Mouse (Mus musculus): ENCODE measurements at regions not wholly inside any gene's neighbourhood (a gene's known extent, or its start where the extent isn't known, plus 50 kb on each side); places are given as distances from the start of the nearest gene placed in this dataset.
"Not testable (repeated sequence)": the region's sequence is repeated elsewhere in the genome, so short reads cannot be mapped to it uniquely, and the experiment has no call there.

GRCm38 (mm10) chr10:119146342-119146741 lies 93.5 kb downstream of the Cand1 start:
- DNase-seq (ENCODE audit: low spot score in 2 of 2), result no peak

- no peak for DNase-seq (ENCODE audit: low spot score in 2 of 2)
Measured at GRCm38 (mm10) chr10:119142866-119143265, 97.0 kb downstream of the Cand1 start.

GRCm38 (mm10) chr10:119142307-119142706 lies 97.5 kb downstream of the Cand1 start:
- DNase-seq (ENCODE audit: low spot score in 2 of 2), result peak; percentile 22 to 52

DNA sequence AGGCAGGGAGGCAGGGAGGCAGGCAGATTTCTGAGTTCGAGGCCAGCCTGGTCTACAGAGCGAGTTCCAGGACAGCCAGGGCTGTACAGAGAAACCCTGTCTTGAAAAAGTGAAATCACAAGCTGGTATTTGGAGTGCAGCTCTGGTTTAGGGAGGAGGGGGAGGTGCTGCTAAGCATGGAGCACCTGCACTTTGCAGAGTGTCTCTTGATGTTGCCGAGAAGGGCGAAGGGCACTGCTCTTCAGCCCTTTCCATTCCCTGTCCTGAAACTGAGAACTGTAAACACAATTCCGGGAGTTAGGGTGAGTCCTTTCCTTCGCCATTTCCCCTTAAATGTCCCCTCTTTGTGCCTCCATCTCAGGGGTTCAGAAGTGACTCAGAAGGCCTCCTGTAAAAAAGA lies 101.6 kb downstream of the Cand1 start:
- DNase-seq (ENCODE audit: low spot score in 2 of 2), result no peak

DNA sequence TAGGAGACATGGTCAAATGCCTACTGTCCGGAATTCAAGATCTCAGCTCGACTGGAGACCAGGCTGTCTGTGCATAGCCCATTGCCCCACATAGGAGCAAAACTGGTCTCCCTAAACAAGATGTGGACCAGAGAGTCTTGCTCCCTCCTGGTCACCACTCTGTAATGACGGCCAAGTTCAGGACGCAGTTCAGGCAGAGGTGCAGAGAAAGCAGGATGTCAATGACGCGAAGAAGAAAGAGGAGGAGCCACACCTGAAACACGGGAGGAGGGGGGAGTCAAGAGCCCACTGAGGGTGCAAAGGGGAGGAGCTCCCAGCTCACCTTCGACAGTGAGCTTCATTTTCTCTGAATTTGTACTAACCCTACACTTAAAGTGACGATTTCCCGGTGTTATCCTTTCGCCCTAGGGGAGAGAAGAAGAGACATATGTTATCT lies 104.3 kb downstream of the Cand1 start:
- DNase-seq (ENCODE audit: low spot score in 2 of 2), result no peak

- DNase-seq (ENCODE audit: low spot score in 2 of 2), result no peak
Measured at GRCm38 (mm10) chr10:119134797-119135488, 104.9 kb downstream of the Cand1 start.

GRCm38 (mm10) chr10:119131977-119132376 lies 107.9 kb downstream of the Cand1 start:
- peak in 1 of 2 experiments; percentile 13 for DNase-seq (ENCODE audit: low spot score in 2 of 2)

DNA sequence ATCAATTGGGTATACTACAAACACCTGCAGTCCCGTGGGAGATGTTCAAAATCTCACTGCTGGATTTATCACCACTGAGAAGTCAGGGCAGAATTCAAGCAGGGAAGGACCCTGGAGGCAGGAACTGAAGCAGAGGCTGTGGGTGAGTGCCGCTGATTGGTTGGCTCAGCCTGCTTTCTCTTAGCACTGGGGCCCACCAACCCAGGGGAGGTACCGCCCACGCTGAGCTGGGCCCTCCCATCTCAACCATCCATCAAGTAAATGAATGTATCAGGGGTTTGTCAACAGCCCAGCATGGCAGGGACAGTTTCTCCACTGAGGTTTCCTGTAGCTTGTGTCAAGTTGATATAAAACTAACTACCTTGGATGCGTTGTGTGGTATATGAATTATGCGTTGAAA lies 109.2 kb downstream of the Cand1 start:
- DNase-seq (ENCODE audit: low spot score in 2 of 2), result no peak

DNA sequence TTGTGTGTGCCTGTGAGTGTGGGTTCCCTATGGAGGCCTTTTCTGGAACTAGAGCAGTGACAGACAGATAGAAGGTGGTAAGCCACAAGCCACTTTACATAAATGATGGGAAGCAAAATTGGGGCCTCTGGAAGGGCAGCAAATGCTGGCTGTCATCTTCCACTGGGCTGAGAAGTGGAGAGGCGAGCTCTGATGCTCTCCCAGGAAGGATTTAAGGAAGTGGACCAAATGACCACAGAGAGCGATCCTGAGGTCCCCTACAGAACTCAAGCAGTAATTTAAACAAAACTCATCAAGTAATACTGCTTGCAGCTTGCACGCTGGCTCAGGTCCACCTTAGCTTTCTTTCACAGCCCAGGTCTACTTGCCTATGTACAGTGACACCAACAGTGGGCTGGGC lies 111.8 kb downstream of the Cand1 start:
- no peak for DNase-seq (ENCODE audit: low spot score in 2 of 2)

- no peak for DNase-seq (ENCODE audit: low spot score in 2 of 2)
Measured at GRCm38 (mm10) chr10:119123517-119123916, 116.3 kb downstream of the Cand1 start.

GRCm38 (mm10) chr10:119122347-119122746 lies 117.5 kb downstream of the Cand1 start:
- DNase-seq (ENCODE audit: low spot score in 2 of 2), result no peak

DNA sequence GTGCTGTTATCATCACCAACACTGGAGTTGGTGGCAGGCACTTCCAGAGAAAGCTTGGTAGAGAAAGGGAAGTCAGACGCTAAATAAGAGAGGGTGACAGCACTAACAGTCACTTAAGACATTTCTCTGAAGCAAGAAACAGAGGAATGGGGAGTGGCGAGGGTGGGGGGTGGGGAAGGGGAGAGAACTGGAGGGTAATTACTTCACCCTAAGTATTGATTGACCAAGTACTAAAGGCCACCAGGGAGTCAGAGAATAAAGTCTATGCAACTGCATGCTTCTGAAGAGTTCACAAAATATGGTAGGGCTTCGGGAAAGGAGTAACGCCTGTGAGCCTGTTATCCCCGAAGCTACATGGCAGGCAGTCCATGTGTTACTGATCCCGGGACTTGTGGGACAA lies 118.3 kb downstream of the Cand1 start:
- no peak for DNase-seq (ENCODE audit: low spot score in 2 of 2)

- no peak for DNase-seq (ENCODE audit: low spot score in 2 of 2)
Measured at GRCm38 (mm10) chr10:119116843-119117390, 122.9 kb downstream of the Cand1 start.

GRCm38 (mm10) chr10:119115200-119115599 lies 124.7 kb downstream of the Cand1 start:
- DNase-seq (ENCODE audit: low spot score in 2 of 2), result not testable (repeated sequence)

- DNase-seq (ENCODE audit: low spot score in 2 of 2), result no peak
Measured at GRCm38 (mm10) chr10:119114653-119115052, 125.2 kb downstream of the Cand1 start.

DNA sequence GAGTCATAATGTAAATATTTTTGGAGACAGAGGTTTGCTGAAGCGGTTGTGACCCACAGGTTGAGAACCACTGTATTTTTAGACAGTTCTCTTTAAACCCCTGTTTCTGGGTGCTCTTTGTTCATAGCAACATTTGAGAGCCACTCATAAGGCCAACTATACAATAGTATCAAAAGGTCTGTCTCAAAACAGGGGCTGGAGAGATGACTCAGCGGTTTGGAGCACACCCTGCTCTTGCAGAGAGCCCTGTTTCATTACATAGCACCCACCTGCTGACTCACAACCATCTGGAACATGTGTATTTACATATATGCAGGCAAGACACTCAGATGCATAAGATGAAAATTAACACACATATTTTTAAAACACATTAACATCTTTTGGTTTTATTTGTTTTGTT lies 128.0 kb downstream of the Cand1 start:
- peak in 1 of 2 experiments; percentile 22 for DNase-seq (ENCODE audit: low spot score in 2 of 2)

DNA sequence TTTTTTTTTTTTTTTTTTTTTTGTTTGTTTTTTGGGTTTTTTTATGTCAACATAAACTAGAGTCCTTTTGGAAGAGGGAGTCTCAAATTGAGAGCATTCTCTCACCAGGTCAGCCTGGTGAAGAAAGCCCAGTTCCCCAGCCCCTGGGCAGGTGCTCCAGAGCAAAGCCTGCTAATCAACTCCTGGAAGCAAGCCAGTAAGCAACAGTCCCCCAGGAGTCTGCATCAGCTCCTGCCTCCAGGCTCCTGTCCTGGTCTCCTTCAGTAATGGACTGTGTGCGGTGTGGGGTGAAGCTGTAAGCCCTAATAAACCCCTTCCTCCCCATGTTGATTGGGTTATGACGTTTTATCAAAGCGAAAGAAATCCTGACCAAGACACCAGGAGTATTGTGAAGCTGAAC lies 128.4 kb downstream of the Cand1 start:
- no peak for DNase-seq (ENCODE audit: low spot score in 2 of 2)

- no peak for DNase-seq (ENCODE audit: low spot score in 2 of 2)
Measured at GRCm38 (mm10) chr10:119110614-119111013, 129.2 kb downstream of the Cand1 start.

DNA sequence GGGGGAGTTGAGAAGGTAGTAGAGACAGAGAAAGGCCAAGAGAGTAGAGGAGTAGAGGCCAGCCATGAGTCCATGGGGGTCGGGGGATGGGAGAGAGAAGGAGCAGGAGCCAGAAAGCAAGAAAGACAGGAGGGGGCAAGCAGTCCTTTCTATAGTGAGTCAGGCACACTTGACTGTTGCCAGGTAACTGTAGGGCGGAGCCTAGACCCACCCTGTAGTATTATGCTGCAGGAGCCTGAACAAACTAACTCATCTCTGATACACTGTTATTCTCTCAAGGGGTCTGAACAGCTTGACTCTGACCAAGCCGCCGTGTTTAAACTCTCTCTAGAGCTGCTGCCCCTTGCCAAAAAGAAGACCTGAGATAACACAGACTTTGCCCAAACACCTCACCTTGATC lies 130.6 kb downstream of the Cand1 start:
- no peak for DNase-seq (ENCODE audit: low spot score in 2 of 2)

DNA sequence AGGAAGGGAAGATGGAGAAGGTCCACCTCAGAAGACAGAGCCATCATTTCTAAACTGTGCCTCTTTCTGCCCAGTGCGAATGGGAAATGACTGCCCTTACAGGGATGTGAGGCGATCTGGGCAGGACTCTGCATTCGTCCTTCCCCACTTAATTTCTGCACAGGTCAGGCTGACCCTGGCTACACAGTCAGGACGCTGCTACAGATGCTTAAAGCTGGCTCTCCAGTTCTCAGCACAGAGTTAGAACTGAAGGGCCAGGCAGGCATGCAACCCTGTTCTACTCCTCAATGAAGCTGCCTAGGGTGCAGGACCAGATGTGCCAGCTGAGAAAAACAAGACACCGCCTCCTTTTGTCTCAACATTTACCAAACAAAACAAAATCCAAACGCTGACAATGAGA lies 132.1 kb downstream of the Cand1 start:
- no peak for DNase-seq (ENCODE audit: low spot score in 2 of 2)

DNA sequence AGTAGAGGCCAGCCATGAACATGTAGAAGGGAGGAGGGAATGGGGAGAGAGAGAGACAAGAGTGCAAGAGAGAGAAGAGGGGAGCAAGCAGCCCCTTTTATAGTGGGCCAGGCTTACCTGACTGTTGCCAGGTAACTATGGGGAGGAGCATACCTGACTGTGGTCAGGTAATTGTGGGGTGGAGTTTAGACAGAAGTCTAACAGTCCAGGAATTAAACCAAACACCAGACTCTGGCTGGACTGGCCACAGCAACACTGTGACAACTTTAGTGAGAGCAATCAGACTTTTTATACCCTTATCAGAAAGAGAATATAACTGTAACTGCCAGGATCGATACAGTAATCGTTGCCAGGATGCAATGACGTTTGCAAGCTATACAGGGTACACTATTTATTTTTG lies 133.8 kb downstream of the Cand1 start:
- no peak for DNase-seq (ENCODE audit: low spot score in 2 of 2)

DNA sequence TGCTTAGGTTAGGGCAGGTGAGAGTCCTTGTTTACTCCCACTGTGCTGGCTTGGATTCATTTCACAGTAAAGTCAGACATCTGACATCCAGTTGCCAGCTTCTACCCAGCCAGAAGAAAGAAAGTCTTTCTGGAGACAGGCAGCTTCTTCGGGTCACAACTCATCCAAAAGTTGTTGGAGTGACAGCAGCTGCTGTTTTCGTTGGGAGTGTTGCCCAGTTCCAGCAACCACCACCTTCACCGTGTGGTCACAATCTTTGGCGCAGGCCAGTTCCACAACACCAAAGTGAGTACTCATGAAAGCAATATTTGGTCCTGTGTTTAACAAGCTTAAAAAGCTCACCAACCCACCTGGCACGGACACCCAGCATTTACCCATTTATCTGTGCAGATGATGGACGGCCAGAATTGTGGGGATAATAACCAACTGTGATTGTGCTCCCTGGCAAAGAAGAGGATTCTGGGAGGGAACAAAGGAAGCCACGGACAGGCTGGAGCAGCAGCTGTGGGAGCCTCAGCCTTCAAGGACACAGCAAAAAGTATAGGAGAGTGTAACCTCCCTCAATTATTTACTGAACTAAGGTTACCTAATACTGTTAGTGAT lies 134.5 kb downstream of the Cand1 start:
- DNase-seq (ENCODE audit: low spot score in 2 of 2), result no peak

DNA sequence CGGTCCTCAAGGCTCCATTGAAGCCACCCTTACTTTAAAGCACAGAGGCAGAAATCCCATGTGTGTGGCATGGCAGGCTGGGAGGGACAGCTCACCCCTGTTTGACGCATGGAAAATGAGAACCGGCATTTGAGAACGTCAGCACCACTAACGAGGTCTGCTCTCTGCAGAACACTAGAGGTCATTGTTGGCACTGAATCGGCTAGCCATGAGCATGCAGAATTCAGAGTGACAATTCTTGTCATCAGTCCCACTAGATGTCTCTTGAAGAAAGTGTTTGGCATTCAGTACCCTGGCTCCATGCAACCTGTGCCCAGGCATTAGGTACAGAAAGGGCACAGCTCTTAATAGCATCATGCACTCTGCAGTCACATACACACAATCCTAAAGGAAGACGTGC lies 139.3 kb downstream of the Cand1 start:
- DNase-seq (ENCODE audit: low spot score in 2 of 2), result no peak
